In genomic region chr10:95251674-95252073, GRCm38 (mm10) we compare ENCODE assay signal across 26 mouse cellular contexts.
DNase-seq lines count a peak whose midpoint lies in the region; TF ChIP-seq lines count a peak whose summit lies in the region.
"Had no signal": no experiment of that assay in that cellular context is flagged by ENCODE, and none has a peak within 500 bp of the region (broad histone marks: within the 10 kb centered on the region; RNA-seq: fewer than 3 reads in every experiment).

No protein-coding gene starts in this region.

- WGBS in limb, embryonic 10.5 days = 66% methylated on average over 16 of the region's 16 CpGs

- no peaks in the 10 kb centered on the region for H3K9me3 ChIP-seq in ES-E14 (ENCODE audit: control insufficient read depth, insufficient read depth, low read depth, low read length)
- H3K9me3 ChIP-seq in limb, embryonic 10.5 days (replicated peaks) = no peaks in the 10 kb centered on the region
- H3K9me3 ChIP-seq: embryonic facial prominence, embryonic 12.5 days; embryonic facial prominence, embryonic 15.5 days; heart, embryonic 12.5 days; heart, embryonic 15.5 days had no signal

- no peak for TF ChIP-seq POLR2A in testis, adult 2 months (IDR thresholded peaks at IDR 0.05; ENCODE audit: control insufficient read depth, low read depth, low read length)

- H3K36me3 ChIP-seq in testis, adult 2 months (ENCODE audit: control insufficient read depth, insufficient read depth, low read length) = no peaks in the 10 kb centered on the region
- no peaks in the 10 kb centered on the region for H3K36me3 ChIP-seq in ES-E14 (ENCODE audit: control insufficient read depth, insufficient read depth, low read length, poor library complexity, severe bottlenecking)
- no peaks in the 10 kb centered on the region for H3K36me3 ChIP-seq in limb, embryonic 10.5 days
- H3K36me3 ChIP-seq: embryonic facial prominence, embryonic 12.5 days; embryonic facial prominence, embryonic 15.5 days; heart, embryonic 12.5 days; heart, embryonic 15.5 days had no signal

- TF ChIP-seq CTCF in testis, adult 2 months (IDR thresholded peaks at IDR 0.05; ENCODE audit: control insufficient read depth, insufficient read depth, insufficient replicate concordance, low read depth, low read length) = no peak

- peaks cover 23% of the 10 kb centered on the region for H3K4me1 ChIP-seq in testis, adult 2 months (ENCODE audit: control insufficient read depth, insufficient read depth, low read length)
- peaks cover 8 to 29% of the 10 kb centered on the region in 2 experiments; a peak in 3 of 4 replicates for H3K4me1 ChIP-seq in ES-E14 (ENCODE audit: control insufficient read depth in 2 of 2, insufficient read depth in 2 of 2, low read length in 2 of 2, poor library complexity in 1 of 2)
- H3K4me1 ChIP-seq in limb, embryonic 10.5 days = peaks cover 50% of the 10 kb centered on the region

- H3K4me3 ChIP-seq in testis, adult 2 months (ENCODE audit: control insufficient read depth, low read depth, low read length) = peak overlapping the region; percentile 17
- peak overlapping the region; percentile 9 to 27 for H3K4me3 ChIP-seq in ES-E14 (ENCODE audit: insufficient read depth in 1 of 2, low read depth in 1 of 2, low read length in 2 of 2, poor library complexity in 1 of 2, severe bottlenecking in 1 of 2)
- H3K4me3 ChIP-seq in limb, embryonic 10.5 days = no peak overlapping the region
- H3K4me3 ChIP-seq: embryonic facial prominence, embryonic 12.5 days; embryonic facial prominence, embryonic 15.5 days; gastrocnemius, adult 2 months; heart, embryonic 12.5 days; heart, embryonic 15.5 days had no signal

- H3K27ac ChIP-seq in testis, adult 2 months (ENCODE audit: control insufficient read depth, insufficient read depth, low read depth, low read length) = no peak overlapping the region
- no peak overlapping the region for H3K27ac ChIP-seq in ES-E14 (ENCODE audit: insufficient read depth, low read depth, low read length, poor library complexity, severe bottlenecking)
- 0 out of 2 replicates have a peak overlapping the region, but pooled peaks have one; percentile 36 for H3K27ac ChIP-seq in limb, embryonic 10.5 days
- H3K27ac ChIP-seq: embryonic facial prominence, embryonic 12.5 days; embryonic facial prominence, embryonic 15.5 days; gastrocnemius, adult 2 months; heart, embryonic 15.5 days; hindbrain, embryonic 14.5 days; hindbrain, postnatal 0 days had no signal

- in situ Hi-C loops in ES-E14 (cut with MboI; ENCODE audit: low sequenced_read_pairs in 2 of 2, unreplicated experiment in 2 of 2) = no loop called here

- no peaks in the 10 kb centered on the region for H3K27me3 ChIP-seq in testis, adult 2 months (ENCODE audit: control insufficient read depth, insufficient read depth, low read length)
- H3K27me3 ChIP-seq in limb, embryonic 10.5 days (ENCODE audit: low read depth, poor library complexity, severe bottlenecking) = peaks cover 6% of the 10 kb centered on the region; the same call in 1 of the 2 replicates
- H3K27me3 ChIP-seq: CH12.LX; embryonic facial prominence, embryonic 12.5 days; embryonic facial prominence, embryonic 15.5 days; heart, embryonic 12.5 days; heart, embryonic 15.5 days had no signal

- peak overlapping the region; percentile 23; the same call in 1 of the 2 replicates for H3K9ac ChIP-seq in ES-E14 (ENCODE audit: insufficient read depth, low read depth, low read length, poor library complexity, severe bottlenecking)
- H3K9ac ChIP-seq: embryonic facial prominence, embryonic 12.5 days; embryonic facial prominence, embryonic 15.5 days; forebrain, postnatal 0 days; heart, embryonic 12.5 days; heart, embryonic 15.5 days; hindbrain, embryonic 14.5 days had no signal

- DNase-seq in testis, postnatal 14 days (ENCODE audit: low spot score) = no peak
- no peak for DNase-seq in ES-E14 (ENCODE audit: low read depth, low spot score)
- DNase-seq in limb, embryonic 10.5 days (ENCODE audit: low spot score) = no peak
- DNase-seq in retina, embryonic 14.5 days (ENCODE audit: low spot score) = no peak
- no peak for DNase-seq in layer of hippocampus, adult 18-20 months (ENCODE audit: low spot score in 2 of 2)
- DNase-seq: adrenal gland, postnatal 10 days; adrenal gland, postnatal 36 days; B cell, adult 2 months; cerebellum, adult 11 months; cerebellum, adult 2 months; cerebellum, adult 9-11 months; cerebellum, postnatal 25 days; forebrain, postnatal 0 days; gastrocnemius, adult 2 months; gastrocnemius, postnatal 14 days; heart, adult 11 months; heart, postnatal 14 days; heart, postnatal 4 days had no signal

TF ChIP-seq in ES-E14, 5 proteins besides CTCF, POLR2A, EP300 and RAD21:
- TF ChIP-seq HCFC1 (IDR thresholded peaks at IDR 0.05; ENCODE audit: borderline replicate concordance, insufficient read depth, low read length) (no peak), ZC3H11A (IDR thresholded peaks at IDR 0.05; ENCODE audit: borderline replicate concordance, low read depth, low read length) (no peak), MAFK (IDR thresholded peaks at IDR 0.05; ENCODE audit: insufficient read depth, low read depth, low read length) (no peak), ZNF384 (IDR thresholded peaks at IDR 0.05; ENCODE audit: low read depth, low read length) (no peak), CHD2 (IDR thresholded peaks at IDR 0.05; ENCODE audit: low read depth, low read length) (no peak)
TF ChIP-seq in ES-E14: peak in this region for 0.
